Mouse (Mus musculus) midbrain, postnatal 0 days (tissue): Measurements from ENCODE around the gene Ctsz. TPM values are rescaled to one million over a fixed set of nuclear protein-coding genes. Genes with fewer than 3 reads are reported as not detected.

Source experiments
- ATAC-seq: fragments of 200-750 bp; cut with Nextera tagmentation; 2 replicates; pipeline ENCODE4 v1.8.0; 2017; ENCODE audit warnings: moderate number of reproducible peaks, mild to moderate bottlenecking, moderate TSS enrichment, moderate library complexity; ENCODE audit not compliant: low FRiP score
- DNase-seq: peaks from one replicate; pipeline ENCODE4 v3.0.0-alpha.2; 2015; ENCODE audit warnings: low spot score
- H3K27ac ChIP-seq: fragments of 300-500 bp; sonication (generic); 2 replicates; pipeline ENCODE4 v1.5.1; 2014; ENCODE audit warnings: low read depth, mild to moderate bottlenecking, low read length, mixed read lengths
- H3K27me3 ChIP-seq: fragments of 300-500 bp; sonication (generic); 2 replicates; pipeline ENCODE4 v1.6.1; 2014; ENCODE audit warnings: low read length, control low read depth, mixed read lengths; ENCODE audit not compliant: insufficient read depth
- H3K36me3 ChIP-seq: fragments of 300-500 bp; sonication (generic); 2 replicates; pipeline ENCODE4 v1.6.1; 2014; ENCODE audit warnings: low read length, control low read depth, mixed read lengths; ENCODE audit not compliant: insufficient read depth
- H3K4me1 ChIP-seq: fragments of 300-500 bp; sonication (generic); 2 replicates; pipeline ENCODE4 v1.6.1; 2014; ENCODE audit warnings: mild to moderate bottlenecking, control low read depth, antibody characterized with exemption, low read length, mixed read lengths; ENCODE audit not compliant: insufficient read depth
- H3K4me2 ChIP-seq: fragments of 300-500 bp; sonication (generic); 2 replicates; pipeline ENCODE4 v1.6.1; 2014; ENCODE audit warnings: low read depth, mild to moderate bottlenecking, low read length, mixed read lengths; ENCODE audit not compliant: poor library complexity, severe bottlenecking
- H3K4me3 ChIP-seq: fragments of 300-500 bp; sonication (generic); 2 replicates; pipeline ENCODE4 v1.5.1; 2014; ENCODE audit warnings: low read depth, mild to moderate bottlenecking, low read length, moderate library complexity
- H3K9ac ChIP-seq: fragments of 300-500 bp; sonication (generic); replicated peaks from 2 replicates; pipeline ENCODE4 v1.6.1; 2014; ENCODE audit warnings: mild to moderate bottlenecking, low read length, moderate library complexity, mixed read lengths; ENCODE audit not compliant: poor library complexity, severe bottlenecking
- H3K9me3 ChIP-seq: fragments of 300-500 bp; sonication (generic); 2 replicates; pipeline ENCODE4 v1.6.1; 2016; ENCODE audit warnings: low read length, control low read depth
- CTCF ChIP-seq: IDR thresholded peaks from 2 replicates; pipeline ENCODE4 v1.5.1; 2016; ENCODE audit warnings: antibody characterized with exemption, mild to moderate bottlenecking
- WGBS: fragments of 180-500 bp; shearing (Covaris S2); extraction: QIAGEN DNeasy Blood & Tissue Kit; methylation state at CpG from one replicate; pipeline ENCODE4 v1.1.7; 2014; 5-methylcytosine and 5-hydroxymethylcytosine counted together
- polyA plus RNA-seq: library from polyadenylated mRNA; unstranded; fragments of >200 nt; fragmentation: Nextera tagmentation; extraction: Ambion mirVana; gene quantifications from 2 replicates; pipeline ENCODE4 v1.2.1, GENCODE M21; 2015
- total RNA-seq: library from RNA; depleted of rRNA; stranded (reverse); fragments of >200 nt; gene quantifications from 2 replicates; pipeline ENCODE4 v1.2.3, GENCODE M21; 2014

Gene Ctsz
- total and polyA plus RNA-seq, 2 experiments from 2014 or later = 47.8 to 48.4 TPM

- WGBS = 96% methylated on average over 9 of the region's 9 CpGs
These were observed 3.9 kb downstream of the Ctsz start for GRCm38 (mm10) chr2:174434943-174435342.

GRCm38 (mm10) chr2:174428996-174429591, 9.7 kb downstream of the Ctsz start:
- H3K4me2 ChIP-seq = no peak overlapping the region
- DNase-seq = peak; percentile 53
- H3K27me3 ChIP-seq = no peaks in the 10 kb centered on the region
- WGBS = 77% methylated on average over 10 of the region's 10 CpGs
- H3K4me1 ChIP-seq = no peaks in the 10 kb centered on the region
- no peak overlapping the region for H3K9ac ChIP-seq
- no peak for ATAC-seq
- no peak for TF ChIP-seq CTCF
- H3K9me3 ChIP-seq = no peaks in the 10 kb centered on the region
- H3K4me3 ChIP-seq = no peak overlapping the region
- peaks cover 37% of the 10 kb centered on the region for H3K36me3 ChIP-seq
- H3K27ac ChIP-seq = no peak overlapping the region

More at GRCm38 (mm10) chr2:174434943-174435342, 3.9 kb downstream of the Ctsz start:
- Histone ChIP-seq H3K9me3 (no peaks in the 10 kb centered on the region), H3K9ac (no peak overlapping the region), H3K27ac (no peak overlapping the region), H3K27me3 (no peaks in the 10 kb centered on the region), H3K4me2 (no peak overlapping the region), H3K36me3 (no peaks in the 10 kb centered on the region), H3K4me1 (peaks cover 9% of the 10 kb centered on the region; the same call in 1 of the 2 replicates), H3K4me3 (no peak overlapping the region)
- no peak for ATAC-seq
- DNase-seq = no peak
- no peak for TF ChIP-seq CTCF

- Histone ChIP-seq H3K36me3 (peaks cover 44% of the 10 kb centered on the region), H3K4me1 (no peaks in the 10 kb centered on the region), H3K9me3 (no peaks in the 10 kb centered on the region), H3K4me2 (no peak overlapping the region), H3K27ac (no peak overlapping the region), H3K27me3 (no peaks in the 10 kb centered on the region), H3K9ac (no peak overlapping the region), H3K4me3 (no peak overlapping the region)
- 81% methylated on average over 18 of the region's 18 CpGs for whole genome bisulfite sequencing
- no peak for DNase-seq
- no peak for ATAC-seq
- TF ChIP-seq CTCF = no peak
These were observed 10.6 kb downstream of the Ctsz start for GRCm38 (mm10) chr2:174428076-174428835.

GRCm38 (mm10) chr2:174426856-174427255, 12.0 kb downstream of the Ctsz start:
- Histone ChIP-seq H3K27me3 (no peaks in the 10 kb centered on the region), H3K9ac (no peak overlapping the region), H3K27ac (no peak overlapping the region), H3K36me3 (peaks cover 50% of the 10 kb centered on the region), H3K4me3 (no peak overlapping the region), H3K9me3 (no peaks in the 10 kb centered on the region), H3K4me1 (no peaks in the 10 kb centered on the region), H3K4me2 (no peak overlapping the region)
- 94% methylated on average over 12 of the region's 12 CpGs for WGBS
- ATAC-seq = no peak
- TF ChIP-seq CTCF = no peak
- no peak for DNase-seq

- H3K27me3 ChIP-seq = no peaks in the 10 kb centered on the region
- H3K4me2 ChIP-seq = no peak overlapping the region
- H3K9ac ChIP-seq = no peak overlapping the region
- DNase-seq (no peak), ATAC-seq (no peak)
- H3K27ac ChIP-seq = no peak overlapping the region
- no peaks in the 10 kb centered on the region for H3K4me1 ChIP-seq
- no peak overlapping the region for H3K4me3 ChIP-seq
- no peaks in the 10 kb centered on the region for H3K9me3 ChIP-seq
- H3K36me3 ChIP-seq = peaks cover 57% of the 10 kb centered on the region
- WGBS = 94% methylated on average over 11 of the region's 11 CpGs
- TF ChIP-seq CTCF = no peak
These were observed 14.3 kb downstream of the Ctsz start for GRCm38 (mm10) chr2:174424301-174425085.
